Mouse (Mus musculus) heart, embryonic 11.5 days (tissue): Measurements from ENCODE around the gene Rreb1. TPM values are rescaled to one million over a fixed set of nuclear protein-coding genes. Genes with fewer than 3 reads are reported as not detected.

Experiments used
- ATAC-seq: fragments of 200-750 bp; cut with Nextera tagmentation; replicated peaks from 2 replicates; pipeline ENCODE4 v1.8.0; 2017; ENCODE audit warnings: moderate library complexity; ENCODE audit not compliant: insufficient number of reproducible peaks, low FRiP score, low TSS enrichment
- H3K27ac ChIP-seq: fragments of 300-500 bp; sonication (generic); 2 replicates; pipeline ENCODE4 v1.5.1; 2014; ENCODE audit warnings: mild to moderate bottlenecking, low read depth, low read length
- H3K27me3 ChIP-seq: fragments of 300-500 bp; sonication (generic); 2 replicates; pipeline ENCODE4 v1.6.1; 2014; ENCODE audit warnings: mild to moderate bottlenecking, low read length, mixed read lengths; ENCODE audit not compliant: control insufficient read depth, insufficient read depth
- H3K36me3 ChIP-seq: fragments of 300-500 bp; sonication (generic); 2 replicates; pipeline ENCODE4 v1.6.1; 2014; ENCODE audit warnings: mild to moderate bottlenecking, low read length, moderate library complexity, mixed read lengths; ENCODE audit not compliant: control insufficient read depth, insufficient read depth
- H3K4me1 ChIP-seq: fragments of 300-500 bp; sonication (generic); 2 replicates; pipeline ENCODE4 v1.6.1; 2014; ENCODE audit warnings: low read length; ENCODE audit not compliant: control insufficient read depth, insufficient read depth
- H3K4me2 ChIP-seq: fragments of 300-500 bp; sonication (generic); 2 replicates; pipeline ENCODE4 v1.6.1; 2014; ENCODE audit warnings: mild to moderate bottlenecking, moderate library complexity
- H3K4me3 ChIP-seq: fragments of 300-500 bp; sonication (generic); 2 replicates; pipeline ENCODE4 v1.5.1; 2014; ENCODE audit warnings: low read depth, low read length
- H3K9ac ChIP-seq: fragments of 300-500 bp; sonication (generic); 2 replicates; pipeline ENCODE4 v1.6.1; 2014; ENCODE audit warnings: mild to moderate bottlenecking, low read depth, low read length, moderate library complexity
- H3K9me3 ChIP-seq: fragments of 300-500 bp; sonication (generic); replicated peaks from 2 replicates; pipeline ENCODE4 v1.6.1; 2016; ENCODE audit warnings: low read length; ENCODE audit not compliant: control insufficient read depth
- WGBS: fragments of 180-500 bp; shearing (Covaris S2); extraction: QIAGEN DNeasy Blood & Tissue Kit; methylation state at CpG from one replicate; pipeline ENCODE4 v1.1.7; 2014; ENCODE audit not compliant: insufficient replicate concordance; 5-methylcytosine and 5-hydroxymethylcytosine counted together
- polyA plus RNA-seq: library from polyadenylated mRNA; unstranded; fragments of >200 nt; fragmentation: Nextera tagmentation; extraction: Ambion mirVana; gene quantifications from 2 replicates; pipeline ENCODE4 v1.2.1, GENCODE M21; 2014

Rreb1 gene
- polyA plus RNA-seq, 1 experiment from 2014 or later, result 16.6 TPM

- Histone ChIP-seq H3K9me3 (no peaks in the 10 kb centered on the region), H3K27ac (peak overlapping the region; percentile 92), H3K9ac (peak overlapping the region; percentile 93), H3K4me1 (peaks cover 45% of the 10 kb centered on the region), H3K4me3 (peak overlapping the region; percentile 86), H3K36me3 (no peaks in the 10 kb centered on the region), H3K4me2 (peak overlapping the region; percentile 94), H3K27me3 (no peaks in the 10 kb centered on the region)
- peak; percentile 62 for ATAC-seq
- under 1% methylated on average over 61 of the region's 69 CpGs for WGBS
Measured at GRCm38 (mm10) chr13:37827263-37827995, 49.2 kb downstream of the Rreb1 start.

- WGBS, result 11% methylated on average over 13 of the region's 13 CpGs
- ATAC-seq, result no peak
- Histone ChIP-seq H3K9ac (peak overlapping the region; percentile 93), H3K27me3 (no peaks in the 10 kb centered on the region), H3K4me3 (peak overlapping the region; percentile 86), H3K4me1 (peaks cover 52% of the 10 kb centered on the region), H3K36me3 (no peaks in the 10 kb centered on the region), H3K9me3 (no peaks in the 10 kb centered on the region), H3K27ac (no peak overlapping the region), H3K4me2 (peak overlapping the region; percentile 94)
Measured at GRCm38 (mm10) chr13:37827996-37828579, 49.9 kb downstream of the Rreb1 start.

DNA sequence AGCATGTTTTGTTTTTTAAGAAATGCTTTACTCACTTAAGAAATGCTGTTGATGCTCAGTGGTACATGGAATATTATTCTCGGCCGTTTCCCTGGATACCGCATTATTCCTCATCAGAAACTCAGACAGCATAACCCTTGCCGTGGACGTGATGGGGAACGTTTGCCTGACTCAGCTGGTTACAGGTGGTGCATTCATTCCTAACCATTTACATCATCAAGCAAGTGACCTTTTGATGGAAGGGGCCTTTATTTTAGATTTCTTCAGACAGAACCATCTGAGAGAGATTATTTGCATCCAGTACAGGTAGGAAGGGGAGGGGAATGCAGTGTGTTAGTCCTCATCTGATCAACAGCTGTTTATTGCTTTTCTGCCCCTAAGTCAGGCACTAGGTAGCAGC, 50.7 kb downstream of the Rreb1 start:
- WGBS, result 35% methylated on average over 6 of the region's 6 CpGs
- Histone ChIP-seq H3K9ac (no peak overlapping the region), H3K36me3 (no peaks in the 10 kb centered on the region), H3K27me3 (no peaks in the 10 kb centered on the region), H3K4me1 (peaks cover 56% of the 10 kb centered on the region), H3K4me3 (no peak overlapping the region), H3K9me3 (no peaks in the 10 kb centered on the region), H3K27ac (no peak overlapping the region), H3K4me2 (peak overlapping the region; percentile 94)
- ATAC-seq, result no peak

- Histone ChIP-seq H3K4me2 (no peak overlapping the region), H3K36me3 (no peaks in the 10 kb centered on the region), H3K9ac (no peak overlapping the region), H3K27ac (no peak overlapping the region), H3K4me1 (peaks cover 51% of the 10 kb centered on the region), H3K27me3 (no peaks in the 10 kb centered on the region), H3K4me3 (no peak overlapping the region), H3K9me3 (no peaks in the 10 kb centered on the region)
- 60% methylated on average over 2 of the region's 2 CpGs for WGBS
- ATAC-seq, result no peak
Measured at GRCm38 (mm10) chr13:37830256-37830655, 52.1 kb downstream of the Rreb1 start.

DNA sequence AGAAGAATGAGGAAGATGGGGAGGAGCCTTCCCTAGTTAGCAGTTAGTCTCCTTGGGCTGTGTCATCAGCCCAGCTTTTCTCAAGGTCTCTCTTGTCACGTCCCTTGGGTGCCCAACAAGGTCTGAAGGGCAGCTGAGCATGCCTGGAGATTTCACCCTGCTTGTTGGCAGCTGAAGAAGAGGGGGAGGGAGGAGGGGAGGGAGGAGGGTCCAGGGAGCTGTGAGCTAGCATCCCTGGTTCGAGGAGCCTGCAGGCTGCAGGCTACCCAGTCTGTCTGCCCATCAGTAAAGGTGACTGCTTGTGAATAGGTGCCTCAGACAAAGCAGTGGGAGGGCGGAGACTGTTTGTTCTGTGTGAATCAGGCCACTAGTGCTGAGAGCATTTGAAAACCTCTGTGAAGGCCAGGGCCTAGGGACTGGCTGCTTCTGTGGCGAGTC, 52.7 kb downstream of the Rreb1 start:
- Histone ChIP-seq H3K4me2 (peak overlapping the region; percentile 9; the same call in 1 of the 2 replicates), H3K27me3 (no peaks in the 10 kb centered on the region), H3K27ac (no peak overlapping the region), H3K4me1 (peaks cover 50% of the 10 kb centered on the region), H3K9me3 (no peaks in the 10 kb centered on the region), H3K4me3 (no peak overlapping the region), H3K9ac (peak overlapping the region; percentile 52; the same call in 1 of the 2 replicates), H3K36me3 (no peaks in the 10 kb centered on the region)
- ATAC-seq, result no peak
- WGBS, result 32% methylated on average over 4 of the region's 4 CpGs

GRCm38 (mm10) chr13:37832481-37832880, 54.3 kb downstream of the Rreb1 start:
- Histone ChIP-seq H3K9ac (no peak overlapping the region), H3K4me3 (no peak overlapping the region), H3K36me3 (no peaks in the 10 kb centered on the region), H3K9me3 (no peaks in the 10 kb centered on the region), H3K4me1 (peaks cover 50% of the 10 kb centered on the region), H3K4me2 (no peak overlapping the region), H3K27ac (no peak overlapping the region), H3K27me3 (no peaks in the 10 kb centered on the region)
- WGBS, result 42% methylated on average over 5 of the region's 5 CpGs
- ATAC-seq, result no peak

- Histone ChIP-seq H3K4me1 (peaks cover 44% of the 10 kb centered on the region), H3K9ac (no peak overlapping the region), H3K27ac (no peak overlapping the region), H3K4me3 (no peak overlapping the region), H3K9me3 (no peaks in the 10 kb centered on the region), H3K27me3 (no peaks in the 10 kb centered on the region), H3K4me2 (no peak overlapping the region), H3K36me3 (no peaks in the 10 kb centered on the region)
- 84% methylated on average over 8 of the region's 8 CpGs for WGBS
- no peak for ATAC-seq
Measured at GRCm38 (mm10) chr13:37833500-37833899, 55.3 kb downstream of the Rreb1 start.

GRCm38 (mm10) chr13:37835296-37835695, 57.1 kb downstream of the Rreb1 start:
- 85% methylated on average over 1 of the region's 1 CpGs for WGBS
- no peaks in the 10 kb centered on the region for H3K27me3 ChIP-seq
- H3K4me1 ChIP-seq, result peaks cover 32% of the 10 kb centered on the region
- no peaks in the 10 kb centered on the region for H3K9me3 ChIP-seq
- no peak for ATAC-seq
- H3K4me3 ChIP-seq, result no peak overlapping the region
- no peak overlapping the region for H3K27ac ChIP-seq
- H3K9ac ChIP-seq, result no peak overlapping the region
- H3K36me3 ChIP-seq, result no peaks in the 10 kb centered on the region
- H3K4me2 ChIP-seq, result no peak overlapping the region
